Mouse (Mus musculus): ENCODE measurements around the gene Olfr406.

Olfr406 gene

GRCm38 (mm10) chr11:74259508-74259907 lies at the start of gene Olfr406:
Olfr406 (plus strand) TSS chr11:74259808.
- ATAC-seq (ENCODE audit: insufficient number of reproducible peaks, low FRiP score, low TSS enrichment): no peak

DNA sequence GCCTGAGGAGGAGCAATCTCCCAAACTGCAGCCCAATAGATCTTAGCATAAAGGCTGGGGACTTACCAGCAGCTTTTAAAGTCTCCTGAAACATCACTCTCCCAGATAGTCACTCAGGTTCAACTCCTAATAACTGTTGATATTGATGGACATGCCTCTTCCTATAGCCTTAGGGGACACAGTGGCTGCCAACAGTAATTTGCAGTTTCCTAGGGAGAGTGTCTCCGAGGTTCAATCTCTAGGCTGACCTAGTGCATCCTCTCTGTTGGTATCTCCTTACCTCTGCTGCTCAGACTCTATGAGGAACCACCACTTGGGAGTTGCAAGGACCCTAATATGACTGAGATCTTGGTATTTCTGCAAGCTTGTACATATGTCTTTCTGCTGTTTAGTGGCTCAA lies 48.3 kb upstream of the Olfr406 start, which contains the start of gene Olfr43:
TSS of gene Olfr43 (minus strand) at position 101 of the 400 bp plus-strand sequence.
- ATAC-seq (ENCODE audit: insufficient number of reproducible peaks, low FRiP score, low TSS enrichment): no peak

- ATAC-seq (ENCODE audit: insufficient number of reproducible peaks, low FRiP score, low TSS enrichment): no peak
Observed at GRCm38 (mm10) chr11:74241201-74241600, 18.4 kb upstream of the Olfr406 start.

- no peak for ATAC-seq (ENCODE audit: insufficient number of reproducible peaks, low FRiP score, low TSS enrichment)
Observed at GRCm38 (mm10) chr11:74283436-74283835, 23.8 kb downstream of the Olfr406 start, which contains the start of gene Olfr59. Olfr59 (plus strand) TSS chr11:74283736.

DNA sequence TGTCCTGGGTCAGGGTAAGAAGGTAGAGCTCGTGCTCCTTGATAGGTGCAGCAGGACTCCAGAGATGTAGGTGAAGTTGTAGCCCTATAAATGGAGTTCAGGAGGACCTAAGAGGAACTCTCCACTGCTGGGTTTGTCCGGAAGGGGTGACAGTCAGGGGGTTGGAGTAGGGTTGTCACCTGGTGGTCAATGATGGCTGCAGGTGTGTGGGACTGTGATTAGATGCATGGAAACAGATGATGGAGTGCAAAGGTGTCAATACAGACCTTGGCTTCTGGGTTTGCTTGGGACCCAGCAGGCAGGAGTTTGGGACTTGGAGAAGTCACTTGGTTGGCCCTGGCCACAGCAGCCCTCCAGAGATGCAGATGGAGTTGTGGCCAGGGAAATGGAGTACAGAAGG lies 27.6 kb downstream of the Olfr406 start:
- no peak for ATAC-seq (ENCODE audit: insufficient number of reproducible peaks, low FRiP score, low TSS enrichment)
